Mouse (Mus musculus) lung, adult 2 months (tissue): ENCODE results near the gene Gpr141.

Source experiments
- CTCF ChIP-seq: fragments of 200-500 bp; IDR thresholded peaks from 2 replicates; pipeline ENCODE4 v1.5.1; 2011; ENCODE audit warnings: mild to moderate bottlenecking, low read length, control low read depth; ENCODE audit not compliant: insufficient read depth
- POLR2A ChIP-seq: fragments of 200-500 bp; IDR thresholded peaks from 2 replicates; pipeline ENCODE4 v1.6.1; 2011; ENCODE audit warnings: low read depth, mild to moderate bottlenecking, control low read depth, low read length, borderline replicate concordance; ENCODE audit errors: extremely low read depth

DNA sequence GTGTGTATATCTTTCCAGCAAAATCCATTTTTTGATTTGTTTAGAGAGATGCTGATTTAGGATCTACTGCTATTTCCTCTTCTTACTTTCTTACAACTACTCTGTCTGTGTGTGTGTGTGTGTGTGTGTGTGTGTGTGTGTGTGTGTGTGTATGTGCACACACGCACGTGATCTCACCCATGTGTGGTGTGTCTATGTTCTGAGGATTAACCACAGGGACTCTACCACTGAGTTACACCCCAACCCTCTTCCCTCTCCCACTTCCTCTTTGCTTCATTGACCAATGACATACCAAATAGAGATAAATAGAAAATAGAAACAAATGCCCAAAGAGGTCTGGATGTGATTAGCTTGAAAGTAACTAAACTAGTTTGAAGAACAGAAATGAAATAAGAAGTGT, 4.0 kb upstream of the Gpr141 start:
- no peak for TF ChIP-seq CTCF
- TF ChIP-seq POLR2A: no peak
